Mouse (Mus musculus) liver, embryonic 16.5 days (tissue): ENCODE measurements around the gene Sept5. TPM values are rescaled to one million over a fixed set of nuclear protein-coding genes. Genes with fewer than 3 reads are reported as not detected.

Experiments used
- ATAC-seq: fragments of 200-750 bp; cut with Nextera tagmentation; 2 replicates; pipeline ENCODE4 v1.8.0; 2017; ENCODE audit warnings: low read depth, mild to moderate bottlenecking, moderate number of reproducible peaks, moderate library complexity
- H3K27ac ChIP-seq: fragments of 300-500 bp; sonication (generic); 2 replicates; pipeline ENCODE4 v1.5.1; 2014; ENCODE audit warnings: mild to moderate bottlenecking, low read length
- H3K27me3 ChIP-seq: fragments of 300-500 bp; sonication (generic); 2 replicates; pipeline ENCODE4 v1.6.1; 2014; ENCODE audit warnings: low read depth, low read length, mixed read lengths; ENCODE audit not compliant: control insufficient read depth, insufficient read depth
- H3K36me3 ChIP-seq: fragments of 300-500 bp; sonication (generic); 2 replicates; pipeline ENCODE4 v1.6.1; 2014; ENCODE audit warnings: mild to moderate bottlenecking; ENCODE audit not compliant: control insufficient read depth, insufficient read depth
- H3K4me1 ChIP-seq: fragments of 300-500 bp; sonication (generic); 2 replicates; pipeline ENCODE4 v1.6.1; 2014; ENCODE audit warnings: low read depth, low read length, mixed read lengths; ENCODE audit not compliant: control insufficient read depth
- H3K4me2 ChIP-seq: fragments of 300-500 bp; sonication (generic); 2 replicates; pipeline ENCODE4 v1.6.1; 2014; ENCODE audit warnings: low read depth, low read length, mixed read lengths
- H3K4me3 ChIP-seq: fragments of 300-500 bp; sonication (generic); 2 replicates; pipeline ENCODE4 v1.5.1; 2014; ENCODE audit warnings: low read depth, mild to moderate bottlenecking, low read length
- H3K9ac ChIP-seq: fragments of 300-500 bp; sonication (generic); 2 replicates; pipeline ENCODE4 v1.6.1; 2014; ENCODE audit warnings: low read depth, low read length
- H3K9me3 ChIP-seq: fragments of 300-500 bp; sonication (generic); replicated peaks from 2 replicates; pipeline ENCODE4 v1.6.1; 2016; ENCODE audit warnings: low read length; ENCODE audit not compliant: control insufficient read depth
- WGBS: fragments of 180-500 bp; shearing (Covaris S2); extraction: QIAGEN DNeasy Blood & Tissue Kit; methylation state at CpG from one replicate; pipeline ENCODE4 v1.1.7; 2014; ENCODE audit not compliant: insufficient replicate concordance; 5-methylcytosine and 5-hydroxymethylcytosine counted together
- polyA plus RNA-seq: library from polyadenylated mRNA; unstranded; fragments of >200 nt; fragmentation: Nextera tagmentation; extraction: Ambion mirVana; gene quantifications from 2 replicates; pipeline ENCODE4 v1.2.1, GENCODE M21; 2015

The Sept5 gene
- polyA plus RNA-seq, 1 experiment from 2014 or later: 4.2 TPM

- Histone ChIP-seq H3K36me3 (no peaks in the 10 kb centered on the region), H3K4me2 (no peak overlapping the region), H3K4me1 (no peaks in the 10 kb centered on the region; the same call in none of the 2 replicates), H3K27ac (no peak overlapping the region), H3K27me3 (peaks cover 34% of the 10 kb centered on the region), H3K9ac (no peak overlapping the region), H3K9me3 (no peaks in the 10 kb centered on the region), H3K4me3 (no peak overlapping the region)
- ATAC-seq: no peak
- 43% methylated on average over 3 of the region's 3 CpGs for WGBS
These were observed 52.7 kb downstream of the Sept5 start for GRCm38 (mm10) chr16:18577071-18577470.

- no peak for ATAC-seq
- 58% methylated on average over 8 of the region's 8 CpGs for WGBS
- no peak overlapping the region for H3K9ac ChIP-seq
- H3K36me3 ChIP-seq: no peaks in the 10 kb centered on the region
- no peak overlapping the region for H3K4me3 ChIP-seq
- no peak overlapping the region for H3K27ac ChIP-seq
- H3K4me2 ChIP-seq: no peak overlapping the region
- no peaks in the 10 kb centered on the region for H3K9me3 ChIP-seq
- peaks cover 5% of the 10 kb centered on the region for H3K27me3 ChIP-seq
- H3K4me1 ChIP-seq: no peaks in the 10 kb centered on the region
These were observed 55.6 kb downstream of the Sept5 start for GRCm38 (mm10) chr16:18574196-18574595.

Other genes with a start within 250 kb of the Sept5 start
- gene Txnrd2, start 203.6 kb downstream of the Sept5 start, polyA plus RNA-seq: 98.3 and 106 TPM in 2 replicates
- gene Comt, start 203.1 kb downstream of the Sept5 start, polyA plus RNA-seq: 85.1 and 86.9 TPM in 2 replicates
- 6.1 and 6.3 TPM in 2 replicates for gene Gnb1l, start 131.2 kb downstream of the Sept5 start, polyA plus RNA-seq
- 0.43 and 0.54 TPM in 2 replicates for gene Rtl10, start 131.1 kb downstream of the Sept5 start, polyA plus RNA-seq
- gene Tbx1, start 39.3 kb downstream of the Sept5 start, polyA plus RNA-seq: 0.07 TPM in 1 of 2 replicates, not detected in the other
- 13.9 and 18.2 TPM in 2 replicates for gene Gp1bb, start 7.6 kb downstream of the Sept5 start, polyA plus RNA-seq
- gene Gm49601, start 3.5 kb downstream of the Sept5 start, polyA plus RNA-seq: 0.28 and 0.55 TPM in 2 replicates
- gene Cldn5, start 146.9 kb upstream of the Sept5 start, polyA plus RNA-seq: 8.4 and 9.8 TPM in 2 replicates
- gene Ufd1, start 181.8 kb upstream of the Sept5 start, polyA plus RNA-seq: 37.0 and 38.2 TPM in 2 replicates
- gene Cdc45, start 182.0 kb upstream of the Sept5 start, polyA plus RNA-seq: 33.6 and 38.5 TPM in 2 replicates
- 16.4 and 18.1 TPM in 2 replicates for gene 2510002D24Rik, start 206.6 kb upstream of the Sept5 start, polyA plus RNA-seq
- gene Gm28539, start 206.6 kb upstream of the Sept5 start, polyA plus RNA-seq: not detected in 2 replicates
- gene Mrpl40, start 246.9 kb upstream of the Sept5 start, polyA plus RNA-seq: 46.4 and 51.8 TPM in 2 replicates
- 2.2 and 3.0 TPM in 2 replicates for gene Hira, start 247.1 kb upstream of the Sept5 start, polyA plus RNA-seq